Mouse (Mus musculus) MEL (cell line): Measurements from ENCODE around the gene Tshz2.

Experiments used
- CTCF ChIP-seq, 3 experiments: IDR thresholded peaks in 2 of 3; conservative IDR thresholded peaks in 1 of 3; 2 replicates each; pipeline ENCODE4 v1.5.1; 2011 to 2012; ENCODE audit warnings: low read length in 3 of 3, low read depth in 2 of 3, mild to moderate bottlenecking in 2 of 3, improper control_type of control experiment in 1 of 3, inconsistent platforms in 1 of 3, mixed read lengths in 1 of 3, moderate library complexity in 1 of 3; ENCODE audit not compliant: control insufficient read depth in 1 of 3, insufficient read depth in 1 of 3, poor library complexity in 1 of 3, severe bottlenecking in 1 of 3
- SIN3A ChIP-seq: IDR thresholded peaks from 2 replicates; pipeline ENCODE4 v1.6.1; 2012; ENCODE audit warnings: low read length, improper control_type of control experiment, inconsistent platforms
- UBTF ChIP-seq: IDR thresholded peaks from 2 replicates; pipeline ENCODE4 v1.6.1; 2012; ENCODE audit warnings: low read depth, mild to moderate bottlenecking, inconsistent platforms, low read length, improper control_type of control experiment, moderate library complexity, borderline replicate concordance; ENCODE audit not compliant: insufficient read depth

GRCm38 (mm10) chr2:169766247-169766646, 133.4 kb downstream of the Tshz2 start:
- TF ChIP-seq CTCF (IDR thresholded peaks at IDR 0.05 in 2 of 3, conservative IDR thresholded peaks at IDR 0.05 in 1 of 3; ENCODE audit: control insufficient read depth in 1 of 3, insufficient read depth in 1 of 3, low read depth in 2 of 3, low read length in 3 of 3, poor library complexity in 1 of 3, severe bottlenecking in 1 of 3) (no peak), UBTF (no peak), SIN3A (no peak)
